Mouse (Mus musculus): ENCODE data around the gene Sumf1.

Gene Sumf1
- long read RNA-seq, experiment 1, transcript Sumf1-201 (9 exons, 2,593 nt), result major isoform, 37 of 42 reads
- long read RNA-seq, experiment 1, partial matches to known transcripts, result 3 of 42 reads
- long read RNA-seq, experiment 1, other reads (novel, unspliced or antisense), result 2 of 42 reads
- long read RNA-seq, experiment 2, transcript Sumf1-201 (9 exons, 2,593 nt), result major isoform, 29 of 38 reads
- long read RNA-seq, experiment 2, partial matches to known transcripts, result 1 of 38 reads
- long read RNA-seq, experiment 2, other reads (novel, unspliced or antisense), result 8 of 38 reads

DNA sequence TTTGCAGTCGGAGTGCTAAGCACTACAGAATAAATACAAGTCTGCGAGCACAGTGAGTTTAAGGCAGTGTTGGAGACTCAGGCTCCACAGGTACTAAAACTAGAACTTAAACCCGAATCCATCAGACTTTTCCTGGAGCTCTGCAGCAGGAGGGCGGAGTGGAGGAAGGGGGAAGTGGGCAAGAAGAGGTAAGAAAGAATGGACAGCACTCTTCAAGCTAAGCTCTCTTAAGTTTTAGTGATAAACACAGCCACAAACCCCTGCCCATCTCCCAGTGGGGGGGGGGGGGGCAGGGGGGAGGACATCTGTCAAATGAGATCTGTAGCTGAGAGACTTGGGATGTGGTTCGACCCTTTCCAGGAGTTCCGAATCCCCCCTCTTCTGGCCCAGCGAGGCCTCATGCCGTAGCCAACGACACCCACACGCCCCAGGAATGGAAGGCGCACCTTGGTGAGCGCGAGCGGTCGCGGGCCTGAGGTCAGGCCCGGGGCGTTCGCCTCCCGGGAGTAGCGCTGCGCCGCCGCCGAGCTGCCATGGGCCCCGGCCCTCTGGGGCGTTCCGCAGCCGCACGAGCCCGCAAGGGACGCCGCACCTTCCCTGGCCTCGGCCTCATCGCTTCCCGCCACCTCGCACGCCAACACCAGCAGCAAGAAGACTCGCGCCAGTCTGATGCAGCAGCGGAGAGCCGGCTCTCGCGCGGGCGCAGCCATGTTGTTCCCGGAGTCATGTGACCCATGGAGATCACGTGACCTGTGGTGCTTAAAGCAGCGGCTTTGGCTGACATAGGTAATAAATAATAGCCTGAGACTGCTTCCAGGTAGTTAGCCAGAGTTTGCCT is at the start of gene Sumf1:
Gene Sumf1, minus strand, starts transcription at position 736 of the 838 bp plus-strand sequence.
- intact Hi-C loops (cut with DNase I), result no loop called here

DNA sequence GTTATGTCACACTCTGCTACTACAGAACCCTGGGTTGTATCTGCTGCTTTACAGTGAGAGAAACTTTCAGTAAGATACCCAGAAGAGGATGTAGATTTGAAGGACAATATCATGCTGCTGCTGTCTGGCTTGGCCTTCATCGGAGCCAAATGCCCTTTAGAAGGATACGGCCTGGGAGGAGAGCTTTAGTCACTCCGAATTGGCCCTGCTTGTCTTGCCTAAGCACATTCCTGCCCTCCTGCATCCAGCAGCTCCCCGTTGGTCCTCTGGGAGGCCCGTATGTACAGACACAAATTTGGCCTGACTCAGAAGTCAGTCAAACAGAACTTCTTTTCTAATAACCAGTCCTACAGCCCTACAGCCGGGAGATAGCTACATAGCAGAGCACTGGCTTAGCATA is 49.2 kb upstream of the Sumf1 start:
- intact Hi-C loops (cut with DNase I), result no loop called here

DNA sequence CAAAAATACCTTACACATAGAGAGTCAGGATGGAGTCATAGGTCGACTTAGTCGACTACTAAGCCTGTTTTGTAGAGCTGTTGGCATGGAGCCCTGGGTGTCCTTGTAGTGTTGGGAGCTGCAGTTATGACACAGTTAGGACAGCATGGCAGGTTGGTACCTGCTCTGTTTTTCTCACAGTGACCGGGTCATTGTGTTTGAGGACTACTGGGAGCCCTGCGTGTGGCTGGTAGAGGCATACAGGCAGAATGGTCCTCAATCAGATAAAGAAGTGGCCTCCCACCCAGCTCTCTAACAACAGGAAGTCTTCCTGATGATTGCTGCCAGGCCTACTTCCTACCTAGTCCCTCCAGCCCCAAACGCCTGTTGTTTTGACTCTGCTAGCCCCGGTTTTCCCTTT is 47.7 kb upstream of the Sumf1 start:
- intact Hi-C loops (cut with DNase I), result no loop called here

DNA sequence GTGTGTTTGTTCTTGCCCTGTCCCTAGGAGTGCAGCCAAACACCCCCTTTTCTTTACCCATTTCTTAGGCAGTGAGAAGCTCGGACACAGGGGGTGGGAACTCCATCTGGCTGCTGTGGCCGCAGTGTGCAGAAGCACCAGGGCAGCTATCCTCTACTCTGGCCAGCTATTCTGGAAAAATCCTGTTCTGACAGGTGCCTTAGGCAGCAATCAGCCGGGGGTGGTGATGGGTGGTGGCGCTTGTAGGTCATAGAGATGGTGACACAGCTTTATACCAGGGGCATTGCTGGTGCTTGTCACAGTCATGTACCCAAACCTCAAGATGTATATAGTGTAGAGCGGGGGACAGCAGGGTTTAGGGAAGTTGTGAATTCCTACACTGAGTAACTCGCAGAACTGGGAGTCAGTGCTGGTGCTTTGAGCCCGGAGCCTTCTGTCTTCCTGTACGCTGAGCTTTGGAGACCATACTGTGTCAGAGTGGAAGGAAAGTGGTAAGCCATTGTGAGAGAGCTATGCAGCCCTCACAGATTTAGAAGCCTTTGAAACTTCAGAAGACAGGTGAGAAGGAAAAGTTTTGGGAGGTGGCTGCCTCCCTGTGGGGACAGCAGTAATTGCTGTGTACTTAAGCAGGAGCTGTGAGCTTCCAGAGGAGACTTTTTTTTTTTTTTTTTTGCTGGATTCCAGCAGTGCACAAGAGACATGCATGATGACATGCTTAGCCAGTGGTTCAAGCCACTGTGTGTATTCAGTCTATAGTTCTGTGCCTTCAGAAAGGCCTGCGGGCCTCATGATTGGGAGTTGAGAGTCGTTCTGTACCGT is 46.7 kb upstream of the Sumf1 start:
- intact Hi-C loops (cut with DNase I), result no loop called here

DNA sequence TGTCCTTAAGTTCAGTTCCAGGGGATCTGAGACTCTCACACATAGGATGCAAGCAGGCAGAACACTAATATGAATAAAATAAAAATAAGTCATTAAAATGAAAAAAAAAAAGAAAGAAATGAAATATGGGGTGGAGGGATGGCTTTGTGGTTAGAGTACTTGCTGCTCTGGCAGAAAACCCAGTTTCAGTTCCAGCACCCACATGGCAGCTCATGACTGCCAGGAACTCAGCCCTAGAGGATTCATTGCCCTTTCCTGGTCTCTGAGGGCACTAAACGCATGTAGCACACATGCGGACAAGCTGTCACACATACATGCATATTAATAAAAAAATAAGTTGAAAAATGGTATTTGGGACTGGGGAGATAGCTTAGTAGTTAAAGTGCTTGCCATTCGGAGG is 45.2 kb upstream of the Sumf1 start:
- intact Hi-C loops (cut with DNase I), result no loop called here

DNA sequence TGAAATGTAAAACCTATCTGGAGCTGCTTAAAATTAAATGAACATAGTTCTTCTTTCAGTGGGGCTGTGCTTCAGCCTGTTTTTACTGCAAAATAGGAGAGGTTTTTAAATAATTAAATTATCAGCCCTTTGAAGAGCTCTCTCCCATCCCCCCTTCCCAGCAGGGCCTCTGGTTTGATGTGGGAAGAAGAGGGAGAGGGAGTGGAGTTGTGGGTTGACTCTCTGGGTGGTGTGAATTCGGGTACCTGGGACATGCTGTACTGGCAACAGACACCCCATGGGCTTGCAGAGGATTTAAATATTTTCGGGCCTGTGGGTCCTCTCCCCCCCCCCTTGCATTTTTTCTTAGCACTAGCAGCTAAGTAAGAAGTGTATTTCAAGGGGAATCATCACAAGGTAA is 43.2 kb upstream of the Sumf1 start:
- intact Hi-C loops (cut with DNase I), result no loop called here

DNA sequence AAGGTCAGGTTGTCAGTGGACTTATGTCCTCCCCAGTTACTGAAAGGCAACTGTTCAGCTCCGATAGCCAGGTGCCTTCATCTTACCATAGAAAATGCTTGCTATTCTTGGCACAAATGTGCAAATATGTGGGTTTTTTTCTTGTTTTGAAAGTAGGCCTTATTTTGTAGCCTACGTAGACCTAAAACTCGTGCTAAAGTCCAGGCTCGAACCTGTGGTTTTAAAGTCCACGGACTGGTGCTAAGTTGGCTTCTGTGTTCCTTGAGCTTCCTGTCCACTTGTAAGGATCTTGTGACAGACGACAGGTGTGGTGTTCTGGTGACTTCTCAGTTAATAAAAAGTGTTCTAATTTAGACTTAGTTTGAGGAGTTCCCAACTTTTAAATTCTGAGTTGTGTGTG is 42.7 kb upstream of the Sumf1 start:
- intact Hi-C loops (cut with DNase I), result no loop called here

DNA sequence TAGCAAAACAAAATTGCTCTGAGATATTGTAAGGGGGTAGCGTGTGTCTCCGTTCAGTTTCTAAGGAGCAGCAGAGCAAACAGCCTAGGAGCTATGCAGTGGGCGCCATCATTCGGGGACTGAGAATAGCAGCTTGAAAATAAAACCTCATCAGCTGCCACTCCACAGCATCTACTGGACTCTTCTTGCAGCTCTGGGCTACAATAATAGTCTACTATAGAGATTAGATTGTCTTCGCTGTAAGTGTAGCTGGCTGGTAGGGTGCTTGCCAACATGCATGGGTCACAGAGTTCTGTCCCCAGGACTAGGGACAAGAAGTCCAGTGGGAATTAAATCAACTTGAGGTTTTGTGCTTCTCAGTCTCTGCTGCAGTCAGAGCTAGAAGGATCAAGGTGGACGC is 42.1 kb upstream of the Sumf1 start:
- intact Hi-C loops (cut with DNase I), result no loop called here

DNA sequence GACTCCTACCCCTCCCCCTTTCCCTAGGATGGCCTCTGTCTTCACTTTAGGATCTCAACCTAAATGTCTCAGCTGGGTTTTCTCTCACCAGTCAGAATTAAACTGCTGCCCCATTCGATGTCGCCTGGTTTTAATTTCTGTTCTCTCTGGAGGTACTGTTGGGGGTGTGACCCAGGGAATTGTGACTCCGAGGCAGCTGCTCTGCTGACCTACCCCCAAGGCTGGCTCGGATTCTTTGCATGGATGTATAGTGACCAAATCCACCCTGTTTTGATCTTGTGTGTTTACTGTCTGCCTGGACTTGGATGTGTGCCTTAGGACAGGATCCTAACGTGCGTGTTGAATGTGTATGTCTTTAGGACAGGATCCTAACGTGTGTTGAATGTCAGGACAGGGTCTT is 40.8 kb upstream of the Sumf1 start:
- intact Hi-C loops (cut with DNase I), result no loop called here

DNA sequence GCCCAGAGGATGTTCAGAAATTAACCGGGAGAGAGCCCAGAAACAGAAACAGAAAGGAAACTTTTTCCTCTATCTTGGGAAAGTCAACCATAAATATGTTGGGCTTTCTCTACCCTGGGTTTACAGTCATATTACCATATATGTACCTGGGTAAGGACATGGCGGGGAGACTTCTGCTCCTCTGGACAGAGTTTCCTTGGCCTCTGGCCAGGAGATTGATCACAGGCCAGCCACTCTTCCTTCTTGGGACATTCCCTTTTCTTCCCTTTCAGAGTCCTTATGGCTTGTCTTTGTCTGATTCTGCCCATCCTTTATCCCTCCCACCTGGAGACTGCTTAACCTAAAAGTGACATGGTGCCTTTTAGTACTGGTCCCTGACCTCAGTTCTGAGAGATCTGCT is 39.6 kb upstream of the Sumf1 start:
- intact Hi-C loops (cut with DNase I), result no loop called here

DNA sequence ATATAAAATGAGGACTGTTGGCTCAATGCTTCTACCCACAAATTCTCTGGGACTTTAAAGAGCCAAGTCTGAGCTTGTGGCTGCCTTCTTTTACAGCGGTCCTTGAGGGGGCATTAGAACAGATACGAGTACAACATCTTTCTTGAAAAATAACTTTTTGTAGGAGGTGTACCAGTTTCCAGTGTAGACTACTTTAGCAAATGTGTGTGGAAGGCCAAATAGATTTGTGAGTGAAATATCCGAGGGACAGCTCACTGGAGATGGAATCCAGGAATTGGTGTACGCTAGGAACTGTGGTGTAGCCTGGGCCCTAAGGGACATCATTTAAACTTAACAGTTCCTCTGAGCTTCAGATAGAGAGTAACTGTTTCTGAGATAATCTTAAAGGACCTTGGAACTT is 39.0 kb upstream of the Sumf1 start:
- intact Hi-C loops (cut with DNase I), result no loop called here

DNA sequence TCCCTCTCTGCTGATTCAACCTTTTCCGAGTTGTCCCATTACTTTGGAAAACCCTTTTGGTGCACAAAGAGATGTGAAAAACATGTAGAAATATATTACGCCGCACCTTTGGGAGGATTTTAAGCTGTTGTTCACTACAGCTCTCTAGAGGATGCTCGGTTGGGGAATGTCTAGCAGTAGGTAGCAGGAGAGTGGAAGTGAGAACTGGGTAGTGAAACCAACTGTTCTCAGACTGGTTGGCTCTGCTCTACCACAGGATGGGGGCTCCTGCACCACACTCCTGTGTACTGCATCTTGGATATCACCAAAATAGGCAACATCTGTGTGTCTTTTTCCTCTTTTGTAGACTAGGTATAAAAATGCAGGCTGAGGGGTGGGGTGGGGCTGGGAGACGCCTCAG is 37.5 kb upstream of the Sumf1 start:
- intact Hi-C loops (cut with DNase I), result no loop called here

DNA sequence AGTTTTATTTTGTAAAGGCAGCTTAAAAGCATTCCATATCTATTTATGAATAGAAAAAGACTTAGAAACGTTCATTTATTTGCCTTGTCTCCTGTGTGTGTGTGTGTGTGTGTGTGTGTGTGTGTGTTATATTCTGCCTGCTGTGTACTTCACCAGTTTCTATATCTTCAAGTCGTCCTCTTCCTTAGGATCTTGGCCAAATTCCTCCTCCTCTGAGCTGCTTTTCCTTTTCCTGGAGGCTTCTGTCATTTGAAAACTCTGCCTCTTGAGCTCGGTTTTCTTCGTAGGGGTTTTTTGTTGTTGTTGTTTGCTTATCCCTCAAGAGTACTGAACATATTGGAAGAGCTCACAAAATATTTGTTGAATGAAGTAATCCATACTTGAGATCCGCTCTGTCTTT is 37.1 kb upstream of the Sumf1 start:
- intact Hi-C loops (cut with DNase I), result no loop called here

DNA sequence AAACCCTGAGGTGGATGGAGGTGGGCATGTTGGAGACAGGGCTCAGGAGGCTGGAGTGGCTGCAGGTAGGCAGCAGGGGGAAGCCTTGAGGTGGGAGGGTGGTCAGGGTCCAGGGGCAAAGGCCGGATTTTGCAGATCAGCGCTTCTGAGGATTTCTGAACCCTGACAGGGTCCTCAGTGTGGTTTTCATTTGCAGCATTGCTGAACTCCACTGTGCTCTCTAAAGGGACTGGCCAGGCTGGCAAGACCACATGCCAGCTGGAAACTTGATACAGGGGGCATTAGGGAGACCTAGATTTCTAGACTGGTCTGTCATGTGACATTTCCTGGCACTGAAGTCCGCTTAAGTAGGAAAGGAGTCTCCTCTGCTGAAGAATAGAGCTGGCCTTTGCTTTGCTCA is 32.6 kb upstream of the Sumf1 start:
- intact Hi-C loops (cut with DNase I), result no loop called here

DNA sequence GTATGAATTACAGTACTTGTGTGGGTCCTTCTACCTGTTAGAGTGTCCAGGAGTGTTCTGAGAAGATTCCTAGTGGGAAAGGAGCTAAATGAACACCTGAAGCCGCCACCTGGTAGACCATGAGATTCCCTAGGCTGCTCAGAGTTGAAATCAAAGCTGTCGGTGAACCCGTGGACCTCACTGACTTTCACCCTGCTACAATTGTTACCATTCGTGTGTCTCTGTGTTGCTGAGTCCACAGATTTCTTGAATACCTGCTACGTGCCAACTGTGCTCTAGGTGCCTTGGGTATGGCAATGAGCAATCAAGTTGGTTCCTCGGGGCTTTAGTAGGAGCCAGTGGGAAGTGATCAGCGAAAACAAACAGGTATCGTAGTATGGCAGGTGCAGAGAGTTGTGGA is 31.4 kb upstream of the Sumf1 start:
- intact Hi-C loops (cut with DNase I), result no loop called here

DNA sequence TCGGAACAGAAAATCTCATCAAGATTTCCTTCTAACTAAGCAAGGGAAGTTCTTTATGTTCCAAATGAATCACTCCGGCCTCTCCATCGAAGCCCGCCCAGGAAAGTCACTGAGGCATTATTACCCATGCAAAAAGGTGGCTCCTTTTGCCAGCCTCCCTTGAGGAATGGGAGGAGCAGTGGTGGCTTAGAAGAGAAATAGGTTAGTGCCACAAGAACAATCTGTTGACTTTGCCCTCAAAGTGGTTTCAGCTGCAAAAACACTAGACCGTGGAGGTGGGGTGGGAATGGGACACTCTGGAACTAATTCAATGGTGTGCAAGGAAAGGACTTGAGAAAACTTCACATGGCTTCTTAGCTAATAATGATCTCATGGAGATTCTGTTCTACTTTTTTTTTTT is 30.7 kb upstream of the Sumf1 start:
- intact Hi-C loops (cut with DNase I), result no loop called here

DNA sequence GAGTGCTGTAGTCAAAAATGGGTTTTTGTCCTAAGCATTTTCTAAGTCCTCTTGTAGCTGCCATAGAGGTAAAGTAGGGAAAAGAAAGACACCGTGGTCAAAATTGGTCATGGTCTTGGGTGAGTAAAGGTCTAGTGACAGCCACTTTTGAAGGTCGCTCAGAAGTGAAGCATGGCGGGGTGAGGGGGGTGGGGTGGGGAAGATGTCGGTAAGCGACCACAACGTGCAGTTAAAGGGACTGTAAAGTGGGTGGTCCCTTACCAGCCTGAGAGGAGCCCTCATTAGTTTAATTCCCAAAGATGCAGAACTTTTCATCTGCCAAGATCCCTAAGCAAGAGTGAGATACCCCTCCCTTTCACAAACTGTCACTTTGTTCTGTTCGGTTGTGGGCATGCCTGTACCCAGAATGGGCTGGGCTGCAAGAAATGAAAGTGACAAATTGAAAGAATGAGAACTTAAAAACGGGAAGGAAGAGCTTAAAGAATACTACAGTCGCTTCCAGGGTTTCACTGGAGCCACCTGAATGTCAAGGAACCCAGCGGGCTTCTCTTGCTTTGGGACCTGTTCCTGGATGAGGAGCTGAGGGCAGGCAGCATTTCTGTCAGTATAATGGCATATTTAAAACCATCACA is 29.0 kb upstream of the Sumf1 start:
- intact Hi-C loops (cut with DNase I), result loop anchor here (5.0 kb wide), 1 partner anchor 128 kb away; no protein-coding TSS in a partner anchor

DNA sequence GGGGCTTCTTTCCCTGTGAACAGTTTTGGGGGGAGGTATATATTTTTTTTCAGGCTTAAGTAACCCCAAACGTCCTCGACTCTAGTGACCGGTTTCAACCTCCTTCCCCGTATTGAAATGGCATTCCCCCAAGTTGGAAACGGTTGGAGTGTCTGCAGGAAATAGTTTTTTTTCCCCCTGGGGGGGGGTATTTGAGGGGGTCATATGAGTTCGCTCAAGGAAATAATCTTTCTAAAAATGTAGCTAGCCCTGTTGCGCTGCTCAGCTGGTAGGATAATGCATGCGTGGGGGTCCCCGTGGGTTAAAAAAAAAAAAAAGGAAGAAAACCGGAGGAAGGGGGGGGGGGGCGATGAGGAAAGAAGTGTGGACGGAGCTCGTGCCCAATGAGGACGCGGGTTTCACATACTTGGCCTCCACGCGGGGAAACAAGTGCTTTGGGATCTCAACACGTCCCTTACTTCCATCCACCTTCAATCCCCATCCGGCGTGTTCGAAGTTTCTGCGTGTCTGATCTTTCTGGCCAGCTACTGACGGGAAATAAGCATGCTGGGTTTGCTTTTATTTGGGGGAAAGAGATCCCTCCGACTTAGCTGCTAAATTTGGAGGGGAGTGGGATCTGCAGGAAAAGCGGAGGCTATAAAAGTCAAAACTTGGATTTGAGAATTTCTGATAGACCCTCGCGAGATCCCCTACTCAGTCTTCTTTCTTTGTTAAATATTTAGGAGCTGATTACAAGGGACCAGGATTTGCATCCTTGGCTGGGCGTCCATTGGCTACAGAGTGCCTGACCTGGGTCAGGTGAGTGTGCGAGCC is 28.3 kb upstream of the Sumf1 start:
- intact Hi-C loops (cut with DNase I), result loop anchor here (5.0 kb wide), 1 partner anchor 129 kb away; no protein-coding TSS in a partner anchor

DNA sequence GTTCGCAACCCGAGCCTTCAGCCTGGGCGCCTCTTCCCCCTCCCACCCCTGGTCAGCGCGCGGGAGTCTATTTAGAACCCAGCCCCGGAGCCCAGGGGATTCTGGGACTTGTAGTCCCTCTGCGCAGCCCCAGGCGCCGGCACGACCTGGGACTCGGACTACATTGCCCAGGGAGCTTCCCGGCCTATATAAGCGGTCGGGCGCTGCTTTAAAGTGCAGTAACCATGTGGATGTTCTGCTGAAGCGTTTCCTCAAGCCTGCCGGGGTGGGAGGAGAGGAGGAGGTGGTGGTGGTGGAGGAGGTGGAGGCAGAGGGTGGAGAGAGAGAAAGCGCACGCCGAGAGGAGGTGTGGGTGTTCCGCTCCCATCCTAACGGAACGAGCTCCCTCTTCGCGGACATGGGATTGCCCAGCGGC is 27.5 kb upstream of the Sumf1 start, which contains the start of gene Itpr1:
Gene Itpr1, plus strand, starts transcription at position 216 of the 415 bp plus-strand sequence.
- intact Hi-C loops (cut with DNase I), result loop anchor here (5.0 kb wide), 1 partner anchor 129 kb away; no protein-coding TSS in a partner anchor
